Mouse (Mus musculus) stomach, embryonic 15.5 days (tissue): Measurements from ENCODE around the gene Chmp2b. TPM values are rescaled to one million over a fixed set of nuclear protein-coding genes. Genes with fewer than 3 reads are reported as not detected.

Source experiments
- ATAC-seq: fragments of 200-750 bp; cut with Nextera tagmentation; 2 replicates; pipeline ENCODE4 v1.8.0; 2017; ENCODE audit warnings: low read depth, moderate number of reproducible peaks, moderate TSS enrichment; ENCODE audit not compliant: insufficient read depth, low FRiP score
- H3K27ac ChIP-seq: fragments of 300-500 bp; sonication (generic); 2 replicates; pipeline ENCODE4 v1.5.1; 2015; ENCODE audit warnings: mild to moderate bottlenecking, inconsistent platforms
- H3K27me3 ChIP-seq: fragments of 300-500 bp; sonication (generic); replicated peaks from 2 replicates; pipeline ENCODE4 v1.6.1; 2015; ENCODE audit warnings: inconsistent platforms
- H3K36me3 ChIP-seq: fragments of 300-500 bp; sonication (generic); 2 replicates; pipeline ENCODE4 v1.6.1; 2015; ENCODE audit warnings: inconsistent platforms
- H3K4me1 ChIP-seq: fragments of 300-500 bp; sonication (generic); 2 replicates; pipeline ENCODE4 v1.6.1; 2015; ENCODE audit warnings: inconsistent platforms
- H3K4me2 ChIP-seq: fragments of 300-500 bp; sonication (generic); 2 replicates; pipeline ENCODE4 v1.6.1; 2015; ENCODE audit warnings: mild to moderate bottlenecking, inconsistent platforms
- H3K4me3 ChIP-seq: fragments of 300-500 bp; sonication (generic); replicated peaks from 2 replicates; pipeline ENCODE4 v1.5.1; 2015; ENCODE audit warnings: inconsistent platforms
- H3K9ac ChIP-seq: fragments of 300-500 bp; sonication (generic); 2 replicates; pipeline ENCODE4 v1.6.1; 2015; ENCODE audit warnings: inconsistent platforms
- H3K9me3 ChIP-seq: fragments of 300-500 bp; sonication (generic); 2 replicates; pipeline ENCODE4 v1.6.1; 2016; ENCODE audit warnings: inconsistent platforms
- WGBS: fragments of 180-500 bp; shearing (Covaris S2); methylation state at CpG from one replicate; pipeline ENCODE4 v1.1.7; 2015; 5-methylcytosine and 5-hydroxymethylcytosine counted together
- polyA plus RNA-seq: library from polyadenylated mRNA; unstranded; fragments of >200 nt; fragmentation: Nextera tagmentation; extraction: Ambion mirVana; gene quantifications from 2 replicates; pipeline ENCODE4 v1.2.1, GENCODE M21; 2015

Gene Chmp2b
- polyA plus RNA-seq, 1 experiment from 2014 or later, result 107 TPM

DNA sequence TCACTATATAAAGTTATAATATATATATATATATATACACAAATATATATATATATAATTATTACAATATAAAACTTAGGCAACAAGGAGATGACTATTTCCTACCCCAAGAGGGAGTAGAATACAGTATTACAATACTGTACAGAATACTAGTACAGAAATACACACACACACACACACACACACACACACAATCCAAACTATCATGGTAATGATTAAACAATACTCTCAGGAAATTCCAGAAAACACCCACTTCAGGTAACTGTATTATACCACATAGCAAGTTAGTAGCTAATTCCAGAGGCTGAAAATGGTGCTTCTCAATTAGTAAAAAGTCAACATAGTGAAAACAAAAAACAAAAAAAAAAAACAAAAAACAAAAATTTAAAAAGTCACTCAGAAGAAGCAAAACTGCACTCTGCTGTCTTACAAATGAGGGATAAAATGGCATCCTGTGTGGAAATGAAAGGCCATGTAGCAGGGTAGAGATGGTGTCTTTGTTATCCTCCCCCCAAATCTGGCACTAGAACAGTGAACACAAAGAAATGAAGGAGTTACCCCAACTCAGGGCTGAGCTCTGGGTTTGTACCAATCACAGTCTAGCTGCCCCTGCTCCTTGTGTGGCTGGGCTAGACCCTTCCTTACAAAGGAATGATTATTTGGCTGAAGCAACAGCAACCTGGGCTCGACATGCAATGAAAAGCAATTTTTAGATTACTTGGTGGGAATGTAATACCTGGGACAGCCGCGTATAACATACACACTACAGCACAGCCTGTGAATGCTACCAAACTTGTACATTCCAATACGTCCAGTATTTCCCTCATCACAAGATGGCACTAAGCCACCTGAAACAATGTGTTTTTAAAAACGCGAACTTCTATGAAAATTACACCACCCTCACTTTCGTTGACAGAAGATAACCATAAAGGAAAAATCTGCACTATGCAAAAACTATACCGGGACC, 1.2 kb downstream of the Chmp2b start:
- H3K4me2 ChIP-seq, result peak overlapping the region; percentile 74
- H3K27ac ChIP-seq, result peak overlapping the region; percentile 78; the same call in 1 of the 2 replicates
- no peaks in the 10 kb centered on the region for H3K27me3 ChIP-seq
- peak overlapping the region; percentile 98 for H3K4me3 ChIP-seq
- no peak for ATAC-seq
- no peaks in the 10 kb centered on the region for H3K9me3 ChIP-seq
- no peaks in the 10 kb centered on the region for H3K36me3 ChIP-seq
- peak overlapping the region; percentile 97; the same call in 1 of the 2 replicates for H3K9ac ChIP-seq
- H3K4me1 ChIP-seq, result peaks cover 4% of the 10 kb centered on the region; the same call in 1 of the 2 replicates
- WGBS, result 6% methylated on average over 8 of the region's 8 CpGs

DNA sequence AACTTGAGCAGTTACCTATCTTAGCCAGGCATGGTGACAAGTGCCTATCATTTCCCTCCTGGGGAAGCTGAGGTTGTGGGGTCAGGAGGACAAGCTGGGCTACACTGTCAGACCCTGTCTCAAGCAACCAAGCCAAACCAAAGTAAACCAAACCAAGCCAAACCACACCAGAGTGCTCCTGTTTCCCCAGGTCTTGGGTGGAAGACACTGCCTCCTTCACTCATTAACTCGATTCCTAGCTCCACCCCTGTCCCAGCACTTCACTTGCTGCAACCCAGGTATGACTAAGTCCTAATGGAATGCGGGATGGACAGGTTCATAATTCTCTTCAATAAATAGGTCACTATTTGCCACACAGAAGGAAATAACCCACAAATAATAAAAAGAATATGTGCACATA, 2.9 kb downstream of the Chmp2b start:
- no peak overlapping the region for H3K4me3 ChIP-seq
- no peaks in the 10 kb centered on the region for H3K27me3 ChIP-seq
- 57% methylated on average over 2 of the region's 2 CpGs for WGBS
- 0 out of 2 replicates have a peak, but pooled peaks have one; percentile 15 for ATAC-seq
- no peaks in the 10 kb centered on the region for H3K36me3 ChIP-seq
- H3K4me1 ChIP-seq, result peaks cover 4% of the 10 kb centered on the region; the same call in 1 of the 2 replicates
- H3K9me3 ChIP-seq, result no peaks in the 10 kb centered on the region
- H3K9ac ChIP-seq, result no peak overlapping the region
- H3K27ac ChIP-seq, result no peak overlapping the region
- no peak overlapping the region for H3K4me2 ChIP-seq

DNA sequence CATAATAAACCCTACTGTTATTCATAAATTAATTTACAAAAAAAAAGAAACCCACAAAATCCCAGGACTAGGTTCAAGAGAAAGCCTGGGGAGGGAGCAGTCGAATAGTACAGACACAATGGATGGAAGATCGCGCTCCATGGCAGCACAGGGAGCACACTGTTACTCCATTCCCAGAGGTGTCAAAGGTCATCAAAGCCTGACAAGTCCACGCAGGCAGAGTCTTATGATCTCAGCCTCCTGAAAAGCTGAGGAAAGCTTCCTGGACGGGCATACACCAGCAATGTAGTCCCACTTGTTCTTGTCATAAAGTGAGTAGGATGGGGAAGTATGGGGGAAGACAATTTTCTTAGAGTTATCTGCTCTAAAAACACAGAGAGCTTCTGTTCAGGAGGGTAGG, 5.2 kb downstream of the Chmp2b start:
- H3K4me2 ChIP-seq, result no peak overlapping the region
- peaks cover 4% of the 10 kb centered on the region; the same call in 1 of the 2 replicates for H3K4me1 ChIP-seq
- no peak for ATAC-seq
- no peaks in the 10 kb centered on the region for H3K36me3 ChIP-seq
- H3K9ac ChIP-seq, result no peak overlapping the region
- no peak overlapping the region for H3K4me3 ChIP-seq
- WGBS, result 74% methylated on average over 5 of the region's 5 CpGs
- no peaks in the 10 kb centered on the region for H3K27me3 ChIP-seq
- H3K9me3 ChIP-seq, result no peaks in the 10 kb centered on the region
- no peak overlapping the region for H3K27ac ChIP-seq

DNA sequence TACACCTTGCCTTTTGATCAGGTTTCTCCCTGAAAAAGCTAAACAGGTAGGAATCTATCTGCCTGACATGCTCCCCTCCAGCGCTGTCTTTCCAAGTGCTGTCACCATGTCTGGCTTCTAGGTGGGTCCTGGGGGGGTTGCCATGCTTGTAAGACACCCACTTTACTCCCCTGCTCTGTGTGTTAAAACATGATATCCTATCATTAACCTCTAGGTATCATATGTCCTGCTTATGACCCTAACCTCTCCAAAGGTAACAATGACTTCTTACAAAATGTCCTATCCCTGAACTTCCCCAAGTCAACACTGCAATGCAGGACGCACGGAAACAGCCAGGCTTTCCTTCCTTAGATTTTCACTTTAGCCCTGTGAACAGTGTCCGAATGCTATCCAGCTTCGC, 8.3 kb downstream of the Chmp2b start:
- Histone ChIP-seq H3K9ac (no peak overlapping the region), H3K4me1 (0 out of 2 replicates have a peak, but pooled peaks cover 1% of the 10 kb centered on the region), H3K27me3 (no peaks in the 10 kb centered on the region), H3K9me3 (no peaks in the 10 kb centered on the region), H3K27ac (peak overlapping the region; percentile 16; the same call in 1 of the 2 replicates), H3K4me3 (no peak overlapping the region), H3K36me3 (no peaks in the 10 kb centered on the region), H3K4me2 (no peak overlapping the region)
- 88% methylated on average over 5 of the region's 5 CpGs for WGBS
- no peak for ATAC-seq

DNA sequence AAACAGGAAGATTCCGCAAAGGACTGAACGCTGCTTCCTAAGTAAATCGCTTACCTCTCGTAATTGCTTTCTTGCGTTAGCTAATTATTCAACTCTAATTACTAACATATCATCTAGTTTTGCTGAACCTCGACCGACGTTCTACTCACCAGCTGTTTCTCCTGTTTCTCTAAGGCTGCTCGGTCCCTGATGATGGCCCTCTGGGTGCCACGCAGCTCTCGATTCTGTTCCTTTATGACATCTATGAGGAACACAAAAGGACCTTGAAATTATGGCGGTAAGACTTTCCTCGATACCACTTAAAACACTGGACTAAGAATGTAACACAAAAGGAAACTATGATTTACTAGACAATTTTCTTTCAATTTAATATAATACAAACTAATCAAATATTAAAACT, 11.7 kb downstream of the Chmp2b start:
- 89% methylated on average over 13 of the region's 13 CpGs for WGBS
- no peaks in the 10 kb centered on the region for H3K9me3 ChIP-seq

DNA sequence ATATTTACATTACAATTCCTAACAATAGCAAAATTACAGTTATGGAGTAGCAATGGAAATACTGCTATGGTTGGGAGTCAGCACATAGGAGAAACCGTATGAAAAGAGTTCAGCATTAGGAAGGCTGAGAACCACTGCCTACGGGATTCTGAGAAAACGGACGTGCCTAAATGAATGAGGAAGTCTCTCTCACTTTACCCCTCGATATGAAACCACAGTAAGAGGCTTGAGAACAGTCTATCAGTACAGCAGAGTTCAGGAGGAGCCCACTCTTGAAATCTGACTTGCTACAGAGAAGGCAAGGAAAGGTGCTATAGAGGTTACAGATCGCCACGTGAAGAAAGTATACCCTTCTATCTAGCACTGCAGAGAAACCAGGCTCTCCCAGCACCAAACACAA, 13.6 kb downstream of the Chmp2b start:
- WGBS, result 66% methylated on average over 7 of the region's 7 CpGs
- Histone ChIP-seq H3K4me2 (no peak overlapping the region), H3K9me3 (no peaks in the 10 kb centered on the region), H3K27me3 (no peaks in the 10 kb centered on the region), H3K36me3 (peaks cover 7% of the 10 kb centered on the region; the same call in 1 of the 2 replicates), H3K4me1 (no peaks in the 10 kb centered on the region), H3K4me3 (no peak overlapping the region), H3K9ac (no peak overlapping the region), H3K27ac (no peak overlapping the region)
- no peak for ATAC-seq

More for the DNA sequence above, 11.7 kb downstream of the Chmp2b start:
- no peaks in the 10 kb centered on the region for H3K4me1 ChIP-seq
- H3K27ac ChIP-seq, result no peak overlapping the region
- H3K36me3 ChIP-seq, result no peaks in the 10 kb centered on the region
- no peak overlapping the region for H3K9ac ChIP-seq
- no peak overlapping the region for H3K4me2 ChIP-seq
- H3K4me3 ChIP-seq, result no peak overlapping the region
- ATAC-seq, result no peak
- no peaks in the 10 kb centered on the region for H3K27me3 ChIP-seq

DNA sequence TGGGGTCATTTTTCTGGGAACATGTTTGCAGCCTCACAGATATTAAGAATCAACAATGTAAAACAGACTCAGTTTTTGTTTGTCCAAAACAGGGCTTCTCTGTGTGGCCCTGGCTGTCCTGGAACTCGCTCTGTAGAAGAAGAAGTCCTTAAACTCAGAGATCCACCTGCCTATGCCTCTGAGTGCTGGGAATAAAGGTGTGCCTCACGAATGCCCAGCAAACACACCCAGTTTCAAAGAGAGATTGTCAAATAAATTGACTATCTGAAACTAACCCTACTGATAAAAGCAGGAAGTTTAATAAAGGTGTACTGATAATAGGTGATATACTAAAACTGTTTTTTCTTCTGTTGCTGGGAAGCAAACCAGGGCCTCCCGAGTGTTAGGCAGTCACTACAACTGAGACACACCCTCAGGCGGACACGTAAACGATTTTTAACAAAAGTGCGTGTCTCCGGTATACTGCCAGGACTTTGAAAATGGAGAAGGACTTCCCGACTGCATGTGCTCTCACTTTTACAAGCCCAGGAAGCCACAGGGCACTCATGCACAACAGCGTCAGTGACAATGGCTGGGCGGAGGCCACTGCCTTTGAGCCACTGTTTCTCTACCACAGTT, 18.7 kb downstream of the Chmp2b start:
- Histone ChIP-seq H3K27me3 (no peaks in the 10 kb centered on the region), H3K4me1 (no peaks in the 10 kb centered on the region), H3K9ac (no peak overlapping the region), H3K9me3 (no peaks in the 10 kb centered on the region), H3K4me2 (no peak overlapping the region), H3K36me3 (peaks cover 17% of the 10 kb centered on the region; the same call in 1 of the 2 replicates), H3K4me3 (no peak overlapping the region), H3K27ac (no peak overlapping the region)
- ATAC-seq, result peak; percentile 39
- WGBS, result 75% methylated on average over 11 of the region's 11 CpGs

DNA sequence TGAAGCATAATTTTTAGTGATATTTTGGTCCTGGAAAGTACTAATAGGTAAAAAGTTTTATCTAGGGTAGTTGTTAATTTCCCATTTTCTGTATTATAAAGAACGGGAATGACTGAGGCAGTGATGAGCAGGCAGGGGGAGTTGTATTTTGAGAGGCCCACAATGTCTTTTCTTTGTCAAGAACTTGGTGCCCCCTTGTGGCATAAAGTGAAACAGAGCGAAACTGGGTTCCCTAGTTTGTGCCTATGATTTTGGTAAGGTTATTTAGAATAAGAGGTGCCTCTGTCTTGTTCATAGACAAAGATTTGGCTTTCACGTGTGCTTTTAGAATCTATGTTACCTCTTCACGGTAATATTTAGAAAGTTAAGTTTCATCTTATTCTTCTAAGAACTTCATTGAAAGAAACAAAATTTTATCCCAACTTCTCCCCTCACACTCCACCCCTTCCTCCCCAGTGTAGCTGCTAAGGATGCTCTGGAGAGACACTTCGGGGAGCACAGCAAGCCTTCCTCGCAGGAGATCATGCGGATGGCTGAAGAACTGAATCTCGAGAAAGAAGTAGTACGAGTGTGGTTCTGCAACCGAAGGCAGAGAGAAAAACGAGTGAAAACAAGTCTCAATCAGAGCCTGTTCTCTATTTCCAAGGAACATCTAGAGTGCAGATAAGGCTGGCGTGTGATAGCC, 29.1 kb downstream of the Chmp2b start:
- Histone ChIP-seq H3K27ac (no peak overlapping the region), H3K4me1 (no peaks in the 10 kb centered on the region), H3K4me2 (no peak overlapping the region), H3K4me3 (no peak overlapping the region), H3K9me3 (no peaks in the 10 kb centered on the region), H3K36me3 (no peaks in the 10 kb centered on the region), H3K9ac (no peak overlapping the region), H3K27me3 (no peaks in the 10 kb centered on the region)
- 27% methylated on average over 12 of the region's 12 CpGs for WGBS
- ATAC-seq, result no peak

DNA sequence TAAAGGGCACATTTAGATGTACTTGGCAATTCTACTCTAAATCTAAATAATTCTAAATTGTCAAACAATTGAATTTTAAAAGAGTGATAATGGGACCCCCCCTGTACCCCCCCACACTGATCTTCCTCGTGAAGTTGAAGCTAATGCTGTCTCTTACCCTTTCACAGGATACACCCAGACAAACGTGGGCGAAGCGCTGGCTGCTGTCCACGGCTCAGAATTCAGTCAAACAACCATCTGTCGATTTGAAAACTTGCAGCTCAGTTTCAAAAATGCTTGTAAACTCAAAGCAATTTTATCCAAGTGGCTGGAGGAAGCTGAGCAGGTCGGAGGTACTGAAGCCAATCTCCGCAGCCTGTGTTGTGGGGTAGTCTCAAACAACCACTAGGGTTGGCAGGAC, 30.9 kb downstream of the Chmp2b start:
- Histone ChIP-seq H3K4me3 (no peak overlapping the region), H3K9ac (no peak overlapping the region), H3K9me3 (no peaks in the 10 kb centered on the region), H3K4me1 (no peaks in the 10 kb centered on the region), H3K36me3 (no peaks in the 10 kb centered on the region), H3K4me2 (no peak overlapping the region), H3K27ac (no peak overlapping the region), H3K27me3 (no peaks in the 10 kb centered on the region)
- 43% methylated on average over 8 of the region's 8 CpGs for WGBS
- no peak for ATAC-seq

DNA sequence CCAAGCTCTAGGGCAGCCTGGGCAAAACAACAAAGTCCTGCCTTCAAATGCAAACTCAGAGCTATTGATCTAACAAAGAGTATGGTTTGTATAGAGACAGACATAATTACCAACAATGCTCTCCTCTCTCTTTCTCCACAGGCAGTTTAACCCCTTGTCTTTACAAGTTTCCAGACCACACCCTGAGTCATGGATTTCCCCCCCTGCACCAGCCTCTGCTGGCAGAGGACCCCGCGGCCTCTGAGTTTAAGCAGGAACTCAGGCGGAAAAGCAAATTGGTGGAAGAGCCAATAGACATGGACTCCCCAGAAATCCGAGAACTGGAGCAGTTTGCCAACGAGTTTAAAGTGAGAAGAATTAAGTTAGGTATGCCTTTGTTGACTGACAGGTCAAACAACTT, 32.9 kb downstream of the Chmp2b start:
- Histone ChIP-seq H3K27ac (no peak overlapping the region), H3K27me3 (no peaks in the 10 kb centered on the region), H3K4me2 (no peak overlapping the region), H3K9me3 (no peaks in the 10 kb centered on the region), H3K4me3 (no peak overlapping the region), H3K9ac (no peak overlapping the region), H3K36me3 (no peaks in the 10 kb centered on the region), H3K4me1 (no peaks in the 10 kb centered on the region)
- WGBS, result 26% methylated on average over 5 of the region's 5 CpGs
- no peak for ATAC-seq

DNA sequence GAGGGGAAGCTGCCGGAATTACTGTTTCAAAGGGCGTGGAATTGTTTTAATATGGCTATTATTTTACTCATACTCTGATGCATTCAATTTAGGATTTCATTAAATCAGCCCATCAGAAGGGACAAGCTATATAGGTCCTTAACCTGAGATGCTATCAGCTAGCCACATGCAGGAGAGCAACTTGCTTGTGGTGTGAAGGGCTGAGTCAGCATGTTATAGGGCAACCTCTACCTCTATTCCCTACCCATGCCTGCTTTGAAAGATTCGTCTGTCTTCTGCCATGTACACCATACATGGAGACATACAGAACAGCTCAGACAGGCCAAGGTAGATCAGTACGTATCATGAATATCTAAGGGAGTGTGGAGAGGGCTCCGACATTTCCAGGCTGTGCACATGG, 35.8 kb downstream of the Chmp2b start:
- no peaks in the 10 kb centered on the region for H3K9me3 ChIP-seq
- no peak overlapping the region for H3K9ac ChIP-seq
- no peak for ATAC-seq
- 85% methylated on average over 5 of the region's 5 CpGs for WGBS
- no peak overlapping the region for H3K27ac ChIP-seq
- H3K4me3 ChIP-seq, result no peak overlapping the region
- H3K4me1 ChIP-seq, result no peaks in the 10 kb centered on the region
- no peak overlapping the region for H3K4me2 ChIP-seq
- H3K27me3 ChIP-seq, result no peaks in the 10 kb centered on the region
- no peaks in the 10 kb centered on the region for H3K36me3 ChIP-seq

DNA sequence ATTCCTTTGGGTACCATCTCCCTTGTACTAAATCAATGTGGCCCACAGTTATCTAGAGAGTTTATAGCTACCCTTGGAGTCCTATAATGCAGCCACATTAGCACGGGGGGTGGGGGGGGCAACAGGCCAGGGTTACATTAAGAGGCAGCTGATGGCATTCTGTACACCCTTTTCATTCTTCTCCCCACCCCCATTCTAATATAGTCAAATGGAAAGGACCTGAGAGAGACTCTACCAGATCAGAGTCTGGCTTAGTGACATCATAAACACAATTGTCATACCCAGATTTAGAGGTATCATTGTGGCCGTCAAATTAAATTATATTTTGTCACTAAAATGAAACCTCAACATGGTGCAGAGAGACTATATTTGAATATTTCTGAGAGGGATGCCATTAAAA, 36.5 kb downstream of the Chmp2b start:
- Histone ChIP-seq H3K27ac (no peak overlapping the region), H3K9ac (no peak overlapping the region), H3K36me3 (no peaks in the 10 kb centered on the region), H3K4me3 (no peak overlapping the region), H3K9me3 (no peaks in the 10 kb centered on the region), H3K4me2 (no peak overlapping the region), H3K27me3 (no peaks in the 10 kb centered on the region), H3K4me1 (no peaks in the 10 kb centered on the region)
- no peak for ATAC-seq
- WGBS, result 88% methylated on average over 2 of the region's 2 CpGs
